In genomic region chr11:121685491-121686001, GRCm38 (mm10) we compare ENCODE assay signal across 15 mouse cellular contexts. TPM values are rescaled to one million over a fixed set of nuclear protein-coding genes. Genes with fewer than 3 reads are reported as not detected.
DNase-seq lines count a peak whose midpoint lies in the region; ATAC-seq and TF ChIP-seq lines count a peak whose summit lies in the region.
"Had no signal": no experiment of that assay in that cellular context is flagged by ENCODE, and none has a peak within 500 bp of the region (broad histone marks: within the 10 kb centered on the region; RNA-seq: fewer than 3 reads in every experiment).

No protein-coding gene starts in this region.

- peak; percentile 93 for DNase-seq in heart, adult 11 months
- no peak for DNase-seq in heart, embryonic 10.5 days (ENCODE audit: low spot score)
- DNase-seq in lung, postnatal 0 days (ENCODE audit: low spot score) = peak; percentile 53
- no peak for DNase-seq in lung, postnatal 25 days (ENCODE audit: low spot score)
- peak; percentile 73 for DNase-seq in kidney, postnatal 0 days (ENCODE audit: low spot score)
- DNase-seq in layer of hippocampus, postnatal 25 days (ENCODE audit: extremely low spot score in 1 of 2, low spot score in 1 of 2) = no peak
- DNase-seq: forebrain, postnatal 0 days; gastrocnemius, postnatal 36 days; lung, adult 18-20 months; thymus, adult 2 months had no signal

- peaks cover 4% of the 10 kb centered on the region; the same call in 1 of the 2 replicates for H3K4me1 ChIP-seq in heart, embryonic 10.5 days
- peaks cover 11% of the 10 kb centered on the region; the same call in 1 of the 2 replicates for H3K4me1 ChIP-seq in lung, postnatal 0 days (ENCODE audit: insufficient read depth, low read depth, low read length)
- peaks cover 19% of the 10 kb centered on the region; the same call in 1 of the 2 replicates for H3K4me1 ChIP-seq in kidney, postnatal 0 days (replicated peaks; ENCODE audit: insufficient read depth, low read length)
- 0 out of 2 replicates have a peak, but pooled peaks cover 5% of the 10 kb centered on the region for H3K4me1 ChIP-seq in stomach, embryonic 16.5 days (ENCODE audit: control insufficient read depth, insufficient read depth, low read length)
- H3K4me1 ChIP-seq: midbrain, embryonic 12.5 days had no signal

- TF ChIP-seq EP300 in lung, postnatal 0 days (IDR thresholded peaks at IDR 0.05) = no peak

- no peak overlapping the region for H3K4me2 ChIP-seq in lung, postnatal 0 days (replicated peaks; ENCODE audit: low read depth, low read length)
- H3K4me2 ChIP-seq in kidney, postnatal 0 days (ENCODE audit: low read length) = no peak overlapping the region
- no peak overlapping the region for H3K4me2 ChIP-seq in stomach, embryonic 16.5 days (ENCODE audit: low read depth, low read length)
- H3K4me2 ChIP-seq: midbrain, embryonic 12.5 days had no signal

- no peak overlapping the region for H3K27ac ChIP-seq in heart, embryonic 10.5 days
- H3K27ac ChIP-seq in lung, postnatal 0 days (ENCODE audit: low read length) = no peak overlapping the region
- H3K27ac ChIP-seq in kidney, postnatal 0 days = peak overlapping the region; percentile 78
- H3K27ac ChIP-seq in stomach, embryonic 16.5 days (ENCODE audit: low read length) = no peak overlapping the region
- H3K27ac ChIP-seq: layer of hippocampus, adult 2 months; midbrain, embryonic 12.5 days had no signal

- no peak for TF ChIP-seq CTCF in lung, postnatal 0 days (IDR thresholded peaks at IDR 0.05)
- TF ChIP-seq CTCF in kidney, postnatal 0 days (IDR thresholded peaks at IDR 0.05; ENCODE audit: low read depth) = no peak

- H3K9me3 ChIP-seq in heart, embryonic 10.5 days = no peaks in the 10 kb centered on the region
- no peaks in the 10 kb centered on the region for H3K9me3 ChIP-seq in lung, postnatal 0 days (ENCODE audit: low read length)
- no peaks in the 10 kb centered on the region for H3K9me3 ChIP-seq in kidney, postnatal 0 days (replicated peaks; ENCODE audit: low read length)
- H3K9me3 ChIP-seq in stomach, embryonic 16.5 days (replicated peaks; ENCODE audit: control insufficient read depth, low read length) = no peaks in the 10 kb centered on the region
- H3K9me3 ChIP-seq: G1E; midbrain, embryonic 12.5 days had no signal

- no peaks in the 10 kb centered on the region for H3K27me3 ChIP-seq in heart, embryonic 10.5 days (ENCODE audit: insufficient read depth, poor library complexity, severe bottlenecking)
- H3K27me3 ChIP-seq in lung, postnatal 0 days (replicated peaks; ENCODE audit: insufficient read depth, low read length) = no peaks in the 10 kb centered on the region
- H3K27me3 ChIP-seq in kidney, postnatal 0 days (ENCODE audit: insufficient read depth, low read length) = no peaks in the 10 kb centered on the region
- no peaks in the 10 kb centered on the region for H3K27me3 ChIP-seq in stomach, embryonic 16.5 days (ENCODE audit: control insufficient read depth, insufficient read depth, low read length)
- H3K27me3 ChIP-seq: midbrain, embryonic 12.5 days had no signal

- H3K36me3 ChIP-seq in heart, embryonic 10.5 days = no peaks in the 10 kb centered on the region
- H3K36me3 ChIP-seq in lung, postnatal 0 days (ENCODE audit: insufficient read depth, low read length) = no peaks in the 10 kb centered on the region
- H3K36me3 ChIP-seq in kidney, postnatal 0 days (ENCODE audit: insufficient read depth, low read length) = no peaks in the 10 kb centered on the region
- H3K36me3 ChIP-seq in stomach, embryonic 16.5 days (ENCODE audit: control insufficient read depth, insufficient read depth, low read length) = no peaks in the 10 kb centered on the region
- H3K36me3 ChIP-seq: G1E; midbrain, embryonic 12.5 days had no signal

- WGBS in heart, embryonic 10.5 days = 59% methylated on average over 6 of the region's 6 CpGs
- 51% methylated on average over 6 of the region's 6 CpGs for WGBS in lung, postnatal 0 days
- 50% methylated on average over 6 of the region's 6 CpGs for WGBS in kidney, postnatal 0 days
- 56% methylated on average over 6 of the region's 6 CpGs for WGBS in stomach, embryonic 16.5 days

- peak; percentile 43 for ATAC-seq in lung, postnatal 0 days
- ATAC-seq in kidney, postnatal 0 days (replicated peaks; ENCODE audit: low FRiP score, low read depth) = no peak; the same call in 1 of the 2 replicates
- peak; percentile 34; the same call in 1 of the 2 replicates for ATAC-seq in stomach, embryonic 16.5 days (ENCODE audit: insufficient read depth, low FRiP score)
- ATAC-seq in megakaryocyte progenitor cell, adult 5-6 weeks (replicated peaks; ENCODE audit: poor library complexity) = no peak
- ATAC-seq: forebrain, postnatal 0 days had no signal

- H3K9ac ChIP-seq in lung, postnatal 0 days (replicated peaks; ENCODE audit: low read depth) = no peak overlapping the region
- no peak overlapping the region for H3K9ac ChIP-seq in kidney, postnatal 0 days (ENCODE audit: low read depth, low read length)
- H3K9ac ChIP-seq in stomach, embryonic 16.5 days (ENCODE audit: low read length) = no peak overlapping the region
- H3K9ac ChIP-seq: forebrain, postnatal 0 days; midbrain, embryonic 12.5 days had no signal

- H3K4me3 ChIP-seq in heart, embryonic 10.5 days = no peak overlapping the region
- H3K4me3 ChIP-seq in lung, postnatal 0 days (ENCODE audit: low read depth, low read length) = no peak overlapping the region
- no peak overlapping the region for H3K4me3 ChIP-seq in kidney, postnatal 0 days (replicated peaks; ENCODE audit: low read depth, low read length)
- H3K4me3 ChIP-seq in stomach, embryonic 16.5 days (replicated peaks; ENCODE audit: low read length) = no peak overlapping the region
- H3K4me3 ChIP-seq: layer of hippocampus, adult 2 months; midbrain, embryonic 12.5 days had no signal

RNA-seq across cellular contexts. Expression of gene B3gntl1, which starts 12.6 kb away (rescaled TPM):
- 7.4 and 9.7 TPM in 2 replicates for polyA plus RNA-seq in heart, embryonic 10.5 days (2016; fragmentation: Nextera tagmentation; extraction: Ambion mirVana)
- polyA plus RNA-seq in lung, postnatal 0 days (2015; fragmentation: Nextera tagmentation; extraction: Ambion mirVana) = 3.4 and 4.3 TPM in 2 replicates
- 5.2 and 5.3 TPM in 2 replicates for polyA plus RNA-seq in kidney, postnatal 0 days (2015; fragmentation: Nextera tagmentation; extraction: Ambion mirVana)
- polyA plus RNA-seq in stomach, embryonic 16.5 days (2015; fragmentation: Nextera tagmentation; extraction: Ambion mirVana) = 8.7 and 9.1 TPM in 2 replicates
- total RNA-seq in layer of hippocampus, postnatal 25 days (2021) = 1 to 10 TPM; 6.4 to 7.0 TPM
- 3.2 and 6.6 TPM in 2 replicates for total RNA-seq in megakaryocyte progenitor cell, adult 5-6 weeks (2015)
- total RNA-seq in megakaryocyte progenitor cell, adult 5-6 weeks (2017) = 8.0 and 8.6 TPM in 2 replicates

RNA-seq across cellular contexts. Expression of gene Metrnl, which starts 15.8 kb away (rescaled TPM):
- 6.3 and 6.4 TPM in 2 replicates for polyA plus RNA-seq in heart, embryonic 10.5 days (2016; fragmentation: Nextera tagmentation; extraction: Ambion mirVana)
- polyA plus RNA-seq in lung, postnatal 0 days (2015; fragmentation: Nextera tagmentation; extraction: Ambion mirVana) = 22.3 and 23.6 TPM in 2 replicates
- polyA plus RNA-seq in kidney, postnatal 0 days (2015; fragmentation: Nextera tagmentation; extraction: Ambion mirVana) = 29.3 and 35.4 TPM in 2 replicates
- polyA plus RNA-seq in stomach, embryonic 16.5 days (2015; fragmentation: Nextera tagmentation; extraction: Ambion mirVana) = 38.5 and 48.1 TPM in 2 replicates
- total RNA-seq in layer of hippocampus, postnatal 25 days (2021) = 10 to 100 TPM; 10.7 to 12.2 TPM
- 1.3 and 1.7 TPM in 2 replicates for total RNA-seq in megakaryocyte progenitor cell, adult 5-6 weeks (2015)
- total RNA-seq in megakaryocyte progenitor cell, adult 5-6 weeks (2017) = 0.87 and 0.91 TPM in 2 replicates
- total RNA-seq: G1E had no signal
- polyA plus RNA-seq: G1E had no signal

Comparison
In these comparisons a context has a peak if more than half of its experiments do, and no peak if none do; other contexts are left out.
1. DNase-seq: peak in heart, adult 11 months (single experiment), lung, postnatal 0 days (single experiment) and kidney, postnatal 0 days (single experiment); none in heart, embryonic 10.5 days (single experiment), lung, postnatal 25 days (single experiment) and layer of hippocampus, postnatal 25 days (0 of 2).
2. ATAC-seq: peak in lung, postnatal 0 days (single experiment) and stomach, embryonic 16.5 days (single experiment); none in kidney, postnatal 0 days (single experiment) and megakaryocyte progenitor cell, adult 5-6 weeks (single experiment).